Mouse (Mus musculus) CH12.LX (cell line): ENCODE measurements around the gene Treml2. TPM values are rescaled to one million over a fixed set of nuclear protein-coding genes. Genes with fewer than 3 reads are reported as not detected.

Experiments
- DNase-seq: peaks from one replicate; pipeline ENCODE4 v3.0.0-alpha.2; 2013; ENCODE audit errors: extremely low read depth
- H3K27ac ChIP-seq: 2 replicates; pipeline ENCODE4 v1.5.1; 2012; ENCODE audit warnings: low read depth, mild to moderate bottlenecking, control low read depth, moderate library complexity; ENCODE audit not compliant: insufficient read depth
- H3K27me3 ChIP-seq: replicated peaks from 2 replicates; pipeline ENCODE3; 2012; ENCODE audit warnings: inconsistent platforms
- H3K36me3 ChIP-seq, 2 experiments: replicated peaks in 1 of 2; 2 replicates each; pipeline versions ENCODE3 to v1.6.1; 2012; ENCODE audit warnings: inconsistent platforms in 1 of 2, low read length in 1 of 2, mild to moderate bottlenecking in 1 of 2, mixed read lengths in 1 of 2, moderate library complexity in 1 of 2; ENCODE audit not compliant: control insufficient read depth in 1 of 2, insufficient read depth in 1 of 2
- H3K4me1 ChIP-seq, 2 experiments: 2 replicates each; pipeline ENCODE4 v1.6.1; 2012; ENCODE audit warnings: inconsistent platforms in 1 of 2, moderate library complexity in 1 of 2; ENCODE audit not compliant: insufficient read depth in 2 of 2, control insufficient read depth in 1 of 2
- H3K4me2 ChIP-seq: 2 replicates; pipeline ENCODE4 v1.6.1; 2012; ENCODE audit warnings: low read depth, mild to moderate bottlenecking, control low read depth; ENCODE audit not compliant: poor library complexity, insufficient read depth, severe bottlenecking
- H3K4me3 ChIP-seq, 3 experiments: fragments of 150-350 bp in 1 of 3; sonication (generic) in 1 of 3; replicated peaks in 1 of 3; 2 replicates each; pipeline versions ENCODE3 to v1.5.1; 2011 to 2012; ENCODE audit warnings: low read depth in 2 of 3, low read length in 2 of 3, mild to moderate bottlenecking in 2 of 3, moderate library complexity in 2 of 3, control low read depth in 1 of 3, improper control_type of control experiment in 1 of 3, inconsistent platforms in 1 of 3, mixed read lengths in 1 of 3; ENCODE audit not compliant: poor library complexity in 1 of 3
- H3K79me2 ChIP-seq: replicated peaks from 2 replicates; pipeline ENCODE4 v1.6.1; 2012; ENCODE audit warnings: mild to moderate bottlenecking, moderate library complexity; ENCODE audit not compliant: control insufficient read depth, poor library complexity, insufficient read depth, severe bottlenecking; ENCODE audit errors: extremely low read depth
- H3K9ac ChIP-seq: 2 replicates; pipeline ENCODE4 v1.6.1; 2012; ENCODE audit warnings: low read depth, mild to moderate bottlenecking, control low read depth, moderate library complexity; ENCODE audit not compliant: insufficient read depth
- H3K9me3 ChIP-seq: replicated peaks from 2 replicates; pipeline ENCODE3; 2012; ENCODE audit warnings: low read length, inconsistent platforms, mixed read lengths
- CHD2 ChIP-seq: IDR thresholded peaks from 2 replicates; pipeline ENCODE4 v1.6.1; 2011; ENCODE audit warnings: low read length, improper control_type of control experiment
- ELF1 ChIP-seq: IDR thresholded peaks from 2 replicates; pipeline ENCODE4 v1.6.1; 2014; ENCODE audit warnings: low read depth, mild to moderate bottlenecking, inconsistent platforms, low read length, improper control_type of control experiment
- EP300 ChIP-seq: IDR thresholded peaks from 2 replicates; pipeline ENCODE4 v1.6.1; 2011; ENCODE audit warnings: low read length, improper control_type of control experiment
- HCFC1 ChIP-seq: IDR thresholded peaks from 2 replicates; pipeline ENCODE4 v1.6.1; 2012; ENCODE audit warnings: low read depth, mild to moderate bottlenecking, inconsistent platforms, low read length, improper control_type of control experiment
- IRF4 ChIP-seq: IDR thresholded peaks from 2 replicates; pipeline ENCODE4 v1.6.1; 2014; ENCODE audit warnings: low read depth, mild to moderate bottlenecking, inconsistent platforms, low read length, improper control_type of control experiment
- KAT2A ChIP-seq: IDR thresholded peaks from 2 replicates; pipeline ENCODE4 v1.6.1; 2012; ENCODE audit warnings: low read length, improper control_type of control experiment, inconsistent platforms; ENCODE audit not compliant: insufficient replicate concordance
- MAFK ChIP-seq: IDR thresholded peaks from 2 replicates; pipeline ENCODE4 v1.6.1; 2011; ENCODE audit warnings: low read length, improper control_type of control experiment; ENCODE audit not compliant: insufficient replicate concordance
- MAZ ChIP-seq: IDR thresholded peaks from 2 replicates; pipeline ENCODE4 v1.6.1; 2012; ENCODE audit warnings: low read depth, mild to moderate bottlenecking, inconsistent platforms, low read length, improper control_type of control experiment, moderate library complexity
- MEF2A ChIP-seq: IDR thresholded peaks from 2 replicates; pipeline ENCODE4 v1.6.1; 2014; ENCODE audit warnings: low read depth, mild to moderate bottlenecking, inconsistent platforms, low read length, improper control_type of control experiment, borderline replicate concordance
- POLR2A ChIP-seq: IDR thresholded peaks from 2 replicates; pipeline ENCODE4 v1.6.1; 2011; ENCODE audit warnings: low read depth, mild to moderate bottlenecking, improper control_type of control experiment, low read length
- POLR2AphosphoS2 ChIP-seq: IDR thresholded peaks from 2 replicates; pipeline ENCODE4 v1.6.1; 2011; ENCODE audit warnings: low read depth, low read length, improper control_type of control experiment
- RAD21 ChIP-seq: IDR thresholded peaks from 2 replicates; pipeline ENCODE4 v1.6.1; 2011; ENCODE audit warnings: low read depth, mild to moderate bottlenecking, low read length, improper control_type of control experiment, moderate library complexity
- TBP ChIP-seq: conservative IDR thresholded peaks from 2 replicates; pipeline ENCODE4 v1.6.1; 2011; ENCODE audit warnings: low read depth, low read length, improper control_type of control experiment
- TCF12 ChIP-seq: IDR thresholded peaks from 2 replicates; pipeline ENCODE4 v1.6.1; 2014; ENCODE audit warnings: low read depth, mild to moderate bottlenecking, inconsistent platforms, low read length, improper control_type of control experiment
- UBTF ChIP-seq: IDR thresholded peaks from 2 replicates; pipeline ENCODE4 v1.6.1; 2012; ENCODE audit warnings: low read depth, mild to moderate bottlenecking, inconsistent platforms, low read length, improper control_type of control experiment, moderate library complexity
- USF1 ChIP-seq: IDR thresholded peaks from 2 replicates; pipeline ENCODE4 v1.6.1; 2014; ENCODE audit warnings: low read depth, mild to moderate bottlenecking, inconsistent platforms, low read length, improper control_type of control experiment
- ZC3H11A ChIP-seq: IDR thresholded peaks from 2 replicates; pipeline ENCODE4 v1.6.1; 2012; ENCODE audit warnings: low read depth, mild to moderate bottlenecking, inconsistent platforms, low read length, improper control_type of control experiment
- ZNF384 ChIP-seq: IDR thresholded peaks from 2 replicates; pipeline ENCODE4 v1.6.1; 2012; ENCODE audit warnings: low read depth, low read length, improper control_type of control experiment, inconsistent platforms
- dilution Hi-C: fragments of 300-500 bp; cut with MboI; formaldehyde crosslinking; loops from 2 replicates; pipeline ENCODE4 v1.14.3; 2020; ENCODE audit warnings: low sequenced_read_pairs; ENCODE audit not compliant: extremely low pct_unique_long_range_greater_than_20kb, extremely low pct_ligation_motif_present
- in situ Hi-C: fragments of 300-500 bp; cut with MboI; formaldehyde crosslinking; loops from 3 replicates; pipeline ENCODE4 v1.14.3; 2019; ENCODE audit warnings: low sequenced_read_pairs, low pct_ligation_motif_present, low pct_unique_long_range_greater_than_20kb, mixed read lengths
- polyA plus RNA-seq: library from polyadenylated mRNA; unstranded; fragments of >175 nt; gene quantifications from 2 replicates; pipeline ENCODE4 v1.2.1, GENCODE M21; 2012; ENCODE audit warnings: low read depth; ENCODE audit not compliant: insufficient read length
- total RNA-seq, 2 experiments: library from RNA; depleted of rRNA; stranded (reverse); fragments of 300-350 nt in 1 of 2; fragments of >200 nt in 1 of 2; gene quantifications; 2 replicates each; pipeline ENCODE4 v1.2.3; 2012 to 2014

Treml2 gene
- total and polyA plus RNA-seq, 3 experiments, result 1.3 to 10.2 (median 5.5) TPM

DNA sequence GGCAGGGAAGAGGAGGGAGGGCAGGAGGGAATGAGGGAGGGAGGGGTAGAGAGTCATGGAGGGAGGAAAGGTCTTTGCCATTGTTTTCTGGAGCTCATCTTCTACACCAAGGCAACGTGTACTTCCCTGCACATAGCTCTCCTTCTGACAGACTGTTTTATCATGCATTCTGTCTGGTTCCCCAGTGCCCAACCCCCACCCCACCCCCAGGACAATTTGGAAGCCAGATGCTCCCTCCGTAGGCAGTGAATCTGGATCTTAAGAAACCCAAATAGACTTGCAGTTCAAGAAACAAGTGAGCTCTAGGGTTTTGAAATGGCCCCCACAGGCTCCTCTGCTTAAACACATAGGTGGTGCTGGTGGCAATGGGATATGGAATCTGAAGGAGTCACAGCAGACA, 58.6 kb downstream of the Treml2 start:
- Histone ChIP-seq H3K4me2 (no peak overlapping the region), H3K27me3 (peaks cover under 1% of the 10 kb centered on the region), H3K79me2 (no peaks in the 10 kb centered on the region)
- in situ Hi-C loops (no loop called here), dilution Hi-C loops (no loop called here)
- TF ChIP-seq MEF2A (no peak), KAT2A (no peak), TCF12 (no peak), ELF1 (no peak), POLR2A (no peak), POLR2AphosphoS2 (no peak)
- TF ChIP-seq, all 38 proteins: peak for 0
- no peak overlapping the region for H3K4me3 ChIP-seq
- peaks cover 5 to 7% of the 10 kb centered on the region in 2 experiments; a peak in 2 of 4 replicates for H3K4me1 ChIP-seq
- H3K27ac ChIP-seq, result no peak overlapping the region
- H3K36me3 ChIP-seq, result no peaks in the 10 kb centered on the region
- no peak for DNase-seq
- no peak overlapping the region for H3K9ac ChIP-seq
- H3K9me3 ChIP-seq, result no peaks in the 10 kb centered on the region

DNA sequence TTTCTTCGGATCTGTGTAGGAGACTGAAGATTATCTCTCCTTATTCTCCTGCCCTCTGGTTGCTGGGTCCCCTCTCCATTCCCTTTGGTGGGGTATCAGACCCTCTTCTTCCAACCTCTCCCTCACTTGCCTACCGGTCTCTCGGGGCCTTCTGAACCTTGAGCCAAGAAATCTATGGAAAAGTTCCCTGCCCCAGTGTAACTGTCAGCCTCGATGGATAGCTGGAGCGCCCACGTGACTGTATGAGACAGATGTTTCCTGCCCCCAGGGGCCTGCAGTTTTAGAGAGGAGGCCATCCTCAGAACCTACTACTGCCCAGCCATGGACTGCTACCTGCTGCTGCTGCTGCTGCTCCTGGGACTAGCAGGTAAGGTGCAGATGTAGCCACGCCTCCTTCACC, 60.3 kb downstream of the Treml2 start, which contains the start of gene Treml1:
TSS of gene Treml1 (plus strand) at position 301 of the 400 bp plus-strand sequence.
- Histone ChIP-seq H3K4me2 (no peak within 1 kb of the TSS), H3K4me3 (no peak within 1 kb of the TSS)
- dilution Hi-C loops, result no loop called here

DNA sequence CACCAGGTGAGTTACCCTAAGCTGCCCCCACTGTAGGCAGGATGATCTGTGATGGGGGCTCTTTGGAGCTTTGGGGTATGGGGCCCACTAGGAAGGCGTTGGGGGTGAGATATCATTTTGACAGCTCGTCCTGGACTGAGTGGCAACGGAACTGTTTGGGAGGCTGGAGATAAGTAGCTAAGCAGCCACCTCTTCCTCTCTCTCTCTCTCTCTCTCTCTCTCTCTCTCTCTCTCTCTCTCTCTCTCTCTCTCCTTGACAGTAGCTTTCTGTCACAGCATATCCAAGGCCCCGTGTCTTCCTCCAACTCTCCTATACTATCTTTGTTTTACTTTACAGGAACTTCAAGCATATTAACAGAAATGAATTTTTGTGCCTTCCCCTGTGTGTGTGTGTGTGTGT, 61.2 kb downstream of the Treml2 start:
- no peak for DNase-seq
- TF ChIP-seq RAD21, result no peak
- TF ChIP-seq POLR2A, result no peak
- TF ChIP-seq TBP, result no peak
- TF ChIP-seq CHD2, result no peak
- no peak for TF ChIP-seq KAT2A
- TF ChIP-seq MAZ, result no peak
- TF ChIP-seq MAFK, result no peak
- peaks cover 7% of the 10 kb centered on the region for H3K27me3 ChIP-seq
- no peak overlapping the region for H3K4me3 ChIP-seq
- no peaks in the 10 kb centered on the region for H3K36me3 ChIP-seq
- in situ Hi-C loops (no loop called here), dilution Hi-C loops (no loop called here)
- H3K9me3 ChIP-seq, result no peaks in the 10 kb centered on the region
- no peak overlapping the region for H3K4me2 ChIP-seq
- no peaks in the 10 kb centered on the region for H3K79me2 ChIP-seq
- H3K27ac ChIP-seq, result no peak overlapping the region
- H3K9ac ChIP-seq, result no peak overlapping the region
- H3K4me1 ChIP-seq, result peaks cover 5 to 7% of the 10 kb centered on the region in 2 experiments; a peak in 2 of 4 replicates

More for the DNA sequence above, 60.3 kb downstream of the Treml2 start, which contains the start of gene Treml1:
- Histone ChIP-seq H3K36me3 (no peaks in the 10 kb centered on the region), H3K27ac (no peak within 1 kb of the TSS), H3K27me3 (peaks cover 7% of the 10 kb centered on the region), H3K9ac (no peak within 1 kb of the TSS), H3K4me1 (peaks cover 5 to 7% of the 10 kb centered on the region in 2 experiments; a peak in 2 of 4 replicates), H3K9me3 (no peaks in the 10 kb centered on the region), H3K79me2 (no peaks in the 10 kb centered on the region)
- TF ChIP-seq KAT2A (no peak), HCFC1 (no peak), ZC3H11A (no peak), TBP (no peak), ELF1 (no peak), RAD21 (no peak), ZNF384 (no peak), USF1 (no peak), UBTF (no peak), MAZ (no peak), IRF4 (no peak), EP300 (no peak)
- in situ Hi-C loops, result no loop called here
- DNase-seq, result no peak
